Mouse (Mus musculus) kidney, postnatal 25 days (tissue): ENCODE measurements around the gene S100a10.
A peak's percentile ranks its signal among the peaks of the same experiment; 100 is the strongest.

Experiments used
- DNase-seq, 2 experiments: peaks; one replicate each; pipeline ENCODE4 v3.0.0; 2021; ENCODE audit warnings: mixed read lengths in 2 of 2

S100a10 gene

GRCm38 (mm10) chr3:93547749-93548540, 6.9 kb upstream of the S100a10 start:
- peak; percentile 66 to 72 for DNase-seq

GRCm38 (mm10) chr3:93548541-93549266, 6.2 kb upstream of the S100a10 start:
- DNase-seq, result no peak

- DNase-seq, result no peak
These were observed 4.9 kb upstream of the S100a10 start for GRCm38 (mm10) chr3:93549986-93550385.

GRCm38 (mm10) chr3:93551950-93552901, 2.7 kb upstream of the S100a10 start:
- no peak for DNase-seq

GRCm38 (mm10) chr3:93553311-93553710, 1.6 kb upstream of the S100a10 start:
- DNase-seq, result no peak

- peak; percentile 41 to 44 for DNase-seq
These were observed 1.0 kb upstream of the S100a10 start for GRCm38 (mm10) chr3:93553765-93554378.

GRCm38 (mm10) chr3:93554379-93554980, 400 bp upstream of the S100a10 start:
- peak in 1 of 2 experiments; percentile 45 for DNase-seq

- peak; percentile 48 to 81 for DNase-seq
These were observed 986 bp downstream of the S100a10 start for GRCm38 (mm10) chr3:93555878-93556254.

- DNase-seq, result no peak
These were observed 1.7 kb downstream of the S100a10 start for GRCm38 (mm10) chr3:93556599-93556998.

GRCm38 (mm10) chr3:93557471-93557870, 2.6 kb downstream of the S100a10 start:
- DNase-seq, result no peak

- no peak for DNase-seq
These were observed 5.1 kb downstream of the S100a10 start for GRCm38 (mm10) chr3:93559961-93560360.

GRCm38 (mm10) chr3:93562372-93562771, 7.5 kb downstream of the S100a10 start:
- no peak for DNase-seq

GRCm38 (mm10) chr3:93563216-93563615, 8.3 kb downstream of the S100a10 start:
- no peak for DNase-seq

- DNase-seq, result no peak
These were observed 12.0 kb downstream of the S100a10 start for GRCm38 (mm10) chr3:93566892-93567291.

GRCm38 (mm10) chr3:93567721-93568120, 12.8 kb downstream of the S100a10 start:
- DNase-seq, result no peak

- peak; percentile 79 to 85 for DNase-seq
These were observed 13.7 kb downstream of the S100a10 start for GRCm38 (mm10) chr3:93568428-93569040.

- DNase-seq, result no peak
These were observed 14.2 kb downstream of the S100a10 start for GRCm38 (mm10) chr3:93569046-93569445.

GRCm38 (mm10) chr3:93572058-93572791, 17.3 kb downstream of the S100a10 start:
- DNase-seq, result no peak

GRCm38 (mm10) chr3:93579317-93580038, 24.6 kb downstream of the S100a10 start:
- DNase-seq, result peak; percentile 81 to 87

GRCm38 (mm10) chr3:93580039-93580403, 25.1 kb downstream of the S100a10 start:
- DNase-seq, result no peak
